Mouse (Mus musculus): ENCODE data around the gene Lrrc17.
"Not testable (repeated sequence)": the region's sequence is repeated elsewhere in the genome, so short reads cannot be mapped to it uniquely, and the experiment has no call there.

The Lrrc17 gene

DNA sequence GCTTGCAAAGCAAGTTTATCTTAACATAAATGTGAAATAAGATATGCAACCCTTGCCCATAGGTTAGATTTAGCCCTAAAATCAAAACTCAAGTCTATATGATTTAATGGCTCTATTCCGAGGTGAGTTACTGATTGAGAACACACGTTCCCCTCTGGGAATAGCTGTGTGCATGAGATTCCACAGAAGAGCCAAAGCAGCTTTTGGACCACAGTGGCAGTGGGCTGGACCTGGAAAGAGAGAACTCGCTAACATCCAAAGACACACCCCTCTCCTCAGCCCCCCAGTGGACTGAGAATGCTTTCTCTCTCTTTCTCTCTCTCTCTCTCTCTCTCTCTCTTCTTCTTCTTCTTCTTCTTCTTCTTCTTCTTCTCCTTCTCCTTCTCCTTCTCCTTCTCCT, 1.5 kb downstream of the Lrrc17 start:
- no peak for DNase-seq

DNA sequence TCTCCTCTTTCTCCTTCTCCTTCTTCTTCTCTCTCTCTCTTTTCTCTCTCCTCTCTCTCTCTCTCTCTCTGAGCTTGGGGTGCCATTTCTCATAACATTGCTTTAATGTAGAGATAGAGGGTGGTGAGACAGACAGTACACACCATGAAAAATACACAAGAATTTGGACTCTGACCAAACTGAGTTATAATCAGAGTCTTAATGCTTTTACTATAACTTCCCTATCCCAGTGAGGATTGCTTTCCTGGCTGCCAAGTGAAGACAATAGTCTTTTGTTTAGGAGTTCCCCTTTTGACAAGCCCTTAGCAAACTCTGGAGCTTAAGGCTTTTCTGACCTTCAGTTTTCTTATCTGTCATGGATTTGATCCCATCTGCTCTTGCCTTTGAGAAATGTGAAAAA, 1.9 kb downstream of the Lrrc17 start:
- no peak for DNase-seq

DNA sequence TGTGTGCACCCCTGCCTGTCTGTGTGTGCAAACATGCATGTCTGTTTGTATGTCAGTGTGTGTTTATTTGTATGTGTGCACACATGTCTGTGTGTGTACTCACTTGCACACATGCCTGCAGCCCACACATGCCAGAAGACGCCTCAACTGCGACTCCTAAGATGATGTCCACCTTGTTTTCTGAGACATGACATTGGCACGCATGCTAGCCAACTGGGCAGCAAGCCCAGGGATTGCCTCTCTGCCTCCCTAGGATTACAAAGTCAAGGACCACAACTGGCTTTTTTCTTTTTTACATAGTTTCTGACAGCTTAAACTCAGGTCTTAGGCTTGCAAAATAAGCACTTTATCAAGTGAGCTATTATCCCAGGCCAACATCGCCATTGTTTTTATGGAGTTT, 2.4 kb downstream of the Lrrc17 start:
- no peak for DNase-seq

DNA sequence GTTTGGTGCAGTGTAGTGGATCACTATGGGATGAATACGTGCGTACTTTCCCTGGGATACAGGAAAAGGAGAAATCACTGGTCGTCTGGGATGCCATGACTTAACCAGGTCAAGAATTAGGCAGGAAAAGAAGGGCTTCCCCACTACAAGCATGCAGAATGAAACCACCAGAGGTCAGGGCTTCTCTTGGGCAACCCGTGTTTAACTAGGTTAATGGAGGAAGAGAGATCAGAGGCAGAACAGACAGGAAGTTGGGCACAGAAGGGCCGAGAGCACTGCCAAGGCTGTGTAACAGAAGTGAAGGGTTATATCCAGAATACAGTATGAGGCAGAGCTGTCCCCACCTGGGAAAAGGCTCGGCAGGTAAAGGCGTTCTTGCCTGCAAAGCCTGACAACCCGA, 3.6 kb downstream of the Lrrc17 start:
- no peak for DNase-seq

DNA sequence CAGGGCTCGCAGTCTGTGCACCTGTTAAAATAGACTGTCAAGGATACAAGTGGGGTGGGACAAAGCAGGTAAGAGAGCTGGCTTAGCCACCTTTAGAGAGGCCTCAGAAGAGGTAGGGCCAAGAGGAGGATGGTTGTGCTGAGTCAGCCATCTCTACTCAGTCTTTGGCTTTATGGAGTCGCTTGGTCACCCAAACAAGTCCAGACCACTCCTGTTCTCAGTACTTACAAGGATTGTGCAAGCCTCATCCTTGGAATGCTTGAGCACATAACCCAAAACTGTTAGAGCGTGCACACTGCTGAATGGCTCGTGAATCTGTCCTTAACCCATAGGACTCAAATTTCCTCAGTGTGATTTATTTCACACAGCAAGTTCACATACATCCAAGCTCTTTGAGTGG, 10.3 kb downstream of the Lrrc17 start:
- DNase-seq: no peak

DNA sequence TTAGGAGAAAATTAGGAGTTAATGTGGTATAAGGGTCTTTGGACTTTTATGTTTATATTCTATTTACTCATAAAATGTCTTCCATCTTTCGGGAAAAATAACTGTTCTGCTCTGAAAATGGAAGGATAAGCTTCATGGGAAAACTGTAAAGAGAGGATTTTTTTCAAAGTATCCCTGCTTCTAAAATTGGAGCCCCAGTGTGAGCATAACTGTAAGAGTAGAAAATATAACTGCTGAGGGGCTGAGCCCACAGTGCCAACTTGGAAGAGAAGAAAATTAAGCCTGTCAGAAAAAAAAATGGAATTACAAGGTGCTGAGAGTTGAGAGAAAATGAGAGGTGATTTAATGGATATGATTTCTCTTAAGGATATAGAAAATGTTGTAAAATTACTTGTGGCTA, 11.4 kb downstream of the Lrrc17 start:
- no peak for DNase-seq

DNA sequence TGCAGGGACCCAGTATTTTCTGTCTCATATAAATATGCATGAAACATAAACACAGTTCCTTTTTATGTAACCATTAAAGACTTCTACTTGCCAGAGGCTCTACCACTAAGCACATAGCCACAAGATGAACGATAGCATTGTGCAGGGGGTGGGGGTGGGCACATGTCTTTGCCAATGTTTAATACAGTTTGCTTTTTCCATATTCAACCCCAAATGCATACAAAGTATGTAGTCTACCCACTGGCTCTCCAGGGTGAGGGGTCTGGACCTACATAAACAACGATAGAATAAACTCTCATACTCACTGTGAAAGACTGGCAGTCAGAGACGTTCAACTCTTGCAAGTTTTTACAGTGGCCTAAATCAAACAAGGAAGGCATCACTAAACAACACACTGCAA, 13.1 kb downstream of the Lrrc17 start:
- DNase-seq: no peak

DNA sequence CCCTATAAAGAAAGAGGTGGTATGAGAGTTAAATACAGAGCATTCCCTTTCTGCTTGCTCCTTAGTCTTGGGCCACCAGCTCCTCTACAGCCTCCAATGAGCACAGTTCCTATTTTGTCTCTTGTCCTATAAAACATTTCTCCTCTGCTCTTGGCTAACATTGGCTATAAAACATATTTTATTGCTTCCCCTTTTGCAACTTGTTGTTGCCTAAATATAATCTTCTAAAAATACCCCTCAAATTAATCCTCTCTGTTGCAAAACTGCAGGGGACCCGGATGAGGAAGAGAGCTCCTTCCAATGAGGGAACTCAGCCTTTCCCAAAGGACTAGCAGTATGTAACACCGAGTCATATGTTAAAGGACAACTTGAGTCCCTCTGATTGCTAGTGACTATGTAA, 20.6 kb downstream of the Lrrc17 start:
- DNase-seq: no peak

DNA sequence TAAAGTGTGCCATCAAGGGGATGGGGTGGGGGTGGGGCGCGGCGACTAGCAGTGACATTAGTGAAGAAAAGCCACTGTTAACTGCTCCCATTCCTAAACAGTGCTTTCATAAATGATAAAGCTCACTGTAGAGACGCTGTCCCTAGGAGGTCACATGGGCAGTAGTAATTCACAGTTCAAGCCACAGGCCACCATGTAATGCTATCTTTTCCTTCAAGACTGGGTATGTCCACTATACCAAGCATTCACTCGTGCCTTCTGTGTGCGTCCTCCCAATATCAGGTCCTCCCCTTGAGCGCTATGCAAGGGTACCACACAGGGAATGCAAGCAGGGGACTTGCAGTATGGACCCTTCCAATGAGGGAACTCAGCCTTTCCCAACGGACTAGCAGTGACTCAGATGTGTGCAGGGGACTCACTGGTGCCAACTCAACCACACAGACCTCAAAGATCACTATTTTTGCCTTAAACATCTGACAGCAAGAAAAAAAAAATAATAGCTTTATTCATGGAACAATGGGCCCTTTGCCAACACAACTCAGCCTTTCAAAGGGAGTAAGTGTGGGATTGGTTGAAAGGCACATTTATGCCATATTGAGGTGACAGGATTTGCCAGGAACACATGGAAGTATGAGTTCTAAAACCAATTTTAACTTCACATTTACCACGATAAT, 22.2 kb downstream of the Lrrc17 start:
- DNase-seq: no peak

DNA sequence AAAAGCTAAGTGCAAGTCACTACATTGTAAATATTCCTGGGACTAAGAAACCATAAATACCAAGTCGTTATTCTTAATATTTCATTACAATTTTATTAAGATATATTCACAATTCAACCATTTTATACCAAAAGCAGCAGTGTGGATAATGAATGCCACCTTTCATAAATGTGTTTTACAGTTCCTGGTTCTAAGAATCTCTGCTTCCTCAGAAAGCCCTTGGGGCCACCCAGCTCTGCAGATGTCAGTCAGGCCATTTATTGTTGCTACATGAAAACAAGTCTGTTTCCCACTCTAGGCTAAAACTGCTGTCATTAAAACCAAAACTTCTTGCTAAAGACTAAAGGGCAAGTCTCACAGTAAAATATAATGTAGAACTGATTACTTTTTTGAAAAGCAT, 24.4 kb downstream of the Lrrc17 start:
- DNase-seq: no peak

DNA sequence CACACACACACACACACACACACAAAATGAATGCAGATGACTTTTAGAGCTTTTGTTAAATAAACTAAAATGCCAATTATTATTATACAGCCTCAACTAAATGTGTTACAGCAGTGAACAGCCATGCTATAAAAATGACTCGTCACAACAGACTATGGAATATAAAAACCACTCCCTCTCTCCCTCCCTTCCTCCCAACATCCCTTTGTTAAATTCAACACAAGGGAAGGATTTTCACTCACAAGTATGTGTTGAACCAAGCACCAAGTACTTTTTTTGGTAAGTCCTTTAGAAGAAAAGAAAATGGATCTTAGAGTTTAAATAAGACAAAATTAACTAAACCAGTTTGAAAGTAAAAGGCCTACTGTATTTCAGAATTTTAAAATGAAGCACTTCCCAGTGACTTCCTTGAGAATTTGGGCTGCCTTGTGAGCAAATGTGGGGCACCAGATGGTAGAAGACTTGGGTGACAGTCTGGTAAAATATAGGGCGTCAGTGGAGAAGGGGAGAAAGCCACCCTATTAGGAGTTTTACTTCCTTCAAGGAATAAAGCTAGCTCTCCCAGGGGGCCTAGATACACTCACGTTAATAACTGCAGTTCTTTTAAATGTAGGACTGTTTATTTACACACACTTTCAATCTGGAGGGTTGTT, 29.5 kb downstream of the Lrrc17 start:
- no peak for DNase-seq

DNA sequence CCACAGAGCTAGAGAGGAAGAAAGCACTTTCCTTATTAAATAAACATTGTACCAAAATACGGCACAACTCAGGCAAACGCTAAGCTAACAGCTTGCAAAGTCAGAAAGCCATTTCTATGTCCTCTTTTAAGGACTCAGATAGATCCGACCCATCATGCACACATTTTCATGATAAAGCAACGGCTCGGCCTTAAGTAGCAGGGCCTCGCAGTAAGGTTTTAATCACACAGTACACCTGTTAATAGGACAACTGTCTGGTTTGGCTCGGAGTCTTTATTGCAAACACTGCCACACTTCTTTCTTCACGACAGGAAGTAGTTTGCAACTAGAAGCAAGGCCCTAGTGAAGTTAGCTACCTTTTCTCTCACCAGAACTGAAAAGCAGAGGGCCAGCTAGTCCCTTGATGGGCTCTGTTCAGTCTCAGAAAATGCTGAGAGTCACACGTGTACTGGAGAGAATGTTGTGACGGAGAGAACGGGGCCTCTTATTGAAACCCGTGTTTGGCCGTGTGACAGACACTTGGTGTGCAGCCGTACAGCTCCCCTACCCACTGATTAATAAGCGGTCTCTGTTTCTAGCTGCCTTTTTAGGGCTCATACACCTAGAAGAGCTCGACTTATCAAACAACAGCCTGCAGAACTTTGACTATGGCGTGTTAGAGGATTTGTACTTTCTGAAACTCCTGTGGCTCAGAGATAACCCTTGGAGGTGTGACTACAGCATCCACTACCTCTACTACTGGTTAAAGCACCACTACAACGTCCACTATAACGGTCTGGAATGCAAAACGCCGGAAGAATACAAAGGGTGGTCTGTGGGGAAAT, 31.2 kb downstream of the Lrrc17 start:
- DNase-seq: no peak

DNA sequence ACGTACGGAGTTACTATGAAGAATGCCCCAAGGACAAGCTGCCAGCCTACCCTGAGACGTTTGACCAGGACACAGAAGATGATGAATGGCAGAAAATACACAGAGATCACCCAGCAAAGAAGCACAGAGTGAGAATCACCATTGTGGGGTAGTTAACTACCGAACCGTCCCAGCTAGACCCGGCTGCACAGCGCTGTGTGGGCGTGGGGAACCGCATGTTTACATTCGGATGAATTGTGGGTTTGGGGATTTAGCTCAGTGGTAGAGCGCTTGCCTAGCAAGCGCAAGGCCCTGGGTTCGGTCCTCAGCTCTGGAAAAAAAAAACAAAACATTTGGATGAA, 31.8 kb downstream of the Lrrc17 start:
- DNase-seq: no peak

DNA sequence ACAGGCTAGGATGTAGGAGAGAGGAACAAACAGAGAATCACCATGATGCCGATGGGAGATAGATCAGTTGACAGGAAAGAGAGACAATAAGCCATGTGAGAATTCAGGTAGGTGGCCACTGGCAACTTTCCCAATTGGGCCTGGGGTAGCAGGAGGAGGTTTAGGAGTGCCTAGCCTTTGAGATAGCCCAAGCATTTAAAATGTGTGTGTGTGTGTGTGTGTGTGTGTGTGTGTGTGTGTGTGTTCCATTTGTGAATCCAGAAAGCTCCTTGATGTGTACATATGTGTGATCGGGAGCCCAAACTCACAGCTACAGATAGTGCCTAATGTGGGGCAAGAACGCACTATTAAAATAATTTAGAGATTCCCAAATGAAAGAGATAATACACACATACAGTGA, 34.8 kb downstream of the Lrrc17 start:
- no peak for DNase-seq

DNA sequence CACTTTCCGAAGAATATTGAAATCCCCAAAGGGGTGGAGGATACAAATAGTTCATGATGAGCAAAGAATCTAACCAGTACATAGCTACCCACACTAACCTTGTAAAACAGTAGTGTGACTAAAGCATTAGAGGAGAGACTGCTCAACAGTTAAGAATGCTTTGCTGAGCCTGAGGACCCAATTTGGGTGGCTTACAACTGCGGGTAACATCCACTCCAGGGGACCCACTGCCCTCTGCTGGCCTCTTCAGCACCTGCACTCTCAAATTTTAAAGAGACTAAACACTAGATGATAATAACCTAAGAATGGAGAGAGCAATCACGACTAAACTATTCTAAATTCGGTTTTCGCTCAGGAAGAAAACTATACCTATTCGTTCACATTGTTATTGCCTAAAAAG, 43.4 kb downstream of the Lrrc17 start:
- DNase-seq: no peak

DNA sequence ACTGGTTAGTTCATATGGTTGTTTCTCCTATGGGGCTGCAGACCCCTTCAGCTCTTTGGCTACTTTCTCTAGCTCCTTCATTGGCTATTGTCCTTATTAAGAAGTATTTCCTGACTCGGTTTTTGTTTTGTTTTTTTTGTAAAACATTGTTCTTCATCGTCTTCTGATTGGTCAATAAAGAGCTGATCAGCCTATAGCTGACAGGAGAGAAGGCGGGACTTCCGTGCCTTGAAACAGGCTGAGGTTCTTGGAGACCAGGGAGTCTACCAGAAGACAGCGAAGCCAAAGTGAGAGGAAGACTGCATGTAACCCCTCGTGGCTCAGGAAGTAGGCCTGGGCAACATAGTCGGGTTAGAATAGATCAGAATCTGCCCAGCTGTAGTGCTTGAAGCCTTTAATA, 44.3 kb downstream of the Lrrc17 start:
- no peak for DNase-seq

DNA sequence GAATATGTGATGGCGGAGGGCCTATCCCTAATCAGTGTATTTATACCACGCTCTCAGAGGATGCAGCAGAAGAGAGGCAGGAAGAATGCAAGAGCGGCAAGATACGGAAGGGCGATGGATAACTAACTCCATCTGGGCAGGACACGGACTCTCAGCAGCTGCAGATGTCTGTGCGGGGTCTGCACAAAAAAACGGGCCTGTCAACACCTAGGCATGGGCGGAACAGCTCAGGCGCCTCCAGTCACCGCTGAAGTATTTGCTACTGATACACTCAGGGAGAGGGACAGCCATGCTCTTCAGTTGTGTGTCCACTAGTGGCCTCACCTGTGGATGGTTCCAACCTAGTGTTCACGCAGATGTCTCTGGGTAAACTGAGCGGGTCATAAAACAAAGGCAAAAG, 44.9 kb downstream of the Lrrc17 start:
- DNase-seq: no peak

DNA sequence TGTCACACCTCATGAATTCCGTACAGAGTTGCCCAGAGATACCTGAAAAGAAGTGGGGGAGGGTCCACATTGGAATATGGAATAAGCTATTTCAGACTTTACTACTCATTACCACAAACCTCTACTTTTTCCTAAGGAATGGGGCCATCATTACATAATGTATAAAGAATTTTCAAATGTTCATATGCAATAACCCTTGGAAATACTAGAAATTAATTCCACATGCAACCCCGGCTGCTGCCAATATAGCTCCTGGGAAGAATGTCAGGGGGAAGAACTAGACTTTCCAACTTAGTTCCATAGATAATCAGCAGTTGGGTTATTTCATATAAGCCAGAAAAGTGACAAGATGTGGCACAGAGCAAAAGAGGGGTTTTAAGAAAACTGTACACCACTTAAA, 48.7 kb downstream of the Lrrc17 start:
- no peak for DNase-seq

DNA sequence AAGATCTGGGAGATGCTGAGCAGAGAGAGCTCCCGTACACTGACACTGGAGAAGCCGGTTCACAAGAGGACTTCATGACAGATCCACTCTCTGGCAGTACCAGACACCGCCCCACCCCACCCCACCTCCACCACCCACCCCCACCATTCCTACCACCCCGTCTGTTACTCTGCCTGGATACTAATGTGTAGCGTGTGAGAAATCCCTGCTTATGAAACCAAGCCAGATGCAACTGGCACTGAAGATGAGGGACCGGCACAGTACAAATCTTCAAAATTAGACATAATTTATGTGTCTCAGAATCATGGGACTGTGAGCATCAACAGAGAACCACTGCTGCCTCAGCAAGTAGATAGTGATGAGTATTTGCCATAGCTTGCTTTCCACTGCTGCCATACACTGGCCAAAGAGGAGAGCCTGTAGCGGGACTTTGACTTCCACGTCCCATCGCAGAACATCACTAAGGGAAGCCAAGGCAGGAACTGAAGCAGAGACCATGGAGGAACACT, 49.9 kb downstream of the Lrrc17 start:
- no peak for DNase-seq

DNA sequence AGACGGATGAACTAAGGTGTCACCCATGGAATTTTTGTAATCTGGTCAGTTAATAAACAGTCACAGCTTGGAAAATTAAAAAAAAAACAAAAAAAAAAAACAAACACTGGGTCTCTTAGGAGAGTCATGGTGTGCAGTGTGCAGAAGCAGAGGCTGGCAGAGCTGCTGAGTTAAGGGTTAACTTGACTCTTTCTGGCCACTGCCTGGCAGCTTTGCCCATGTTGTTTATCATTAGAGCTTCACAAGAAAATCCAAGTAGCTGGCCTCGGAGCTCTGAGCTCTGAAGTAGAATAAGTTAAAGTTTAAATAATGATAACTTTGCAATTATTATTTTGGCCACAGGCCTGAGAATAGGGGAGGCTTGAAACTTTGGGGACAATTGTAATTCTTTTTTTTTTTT, 56.2 kb downstream of the Lrrc17 start:
- not testable (repeated sequence) for DNase-seq

DNA sequence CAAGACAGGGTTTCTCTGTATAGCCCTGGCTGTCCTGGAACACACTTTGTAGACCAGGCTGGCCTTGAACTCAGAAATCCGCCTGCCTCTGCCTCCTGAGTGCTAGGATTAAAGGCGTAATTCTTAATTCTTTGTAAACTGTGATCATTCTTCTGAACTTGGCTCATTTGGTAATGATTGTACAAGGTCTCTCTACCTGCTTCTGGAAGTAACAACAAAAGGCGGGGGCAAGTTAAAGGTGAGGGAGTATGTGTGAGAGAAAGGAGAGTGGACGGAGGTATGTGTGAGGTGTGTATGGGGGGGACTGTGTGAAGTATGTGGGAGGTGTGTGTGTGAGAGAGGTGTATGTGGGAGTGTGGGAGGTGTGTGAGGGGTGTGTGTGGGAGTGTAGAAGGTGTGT, 56.6 kb downstream of the Lrrc17 start:
- no peak for DNase-seq

DNA sequence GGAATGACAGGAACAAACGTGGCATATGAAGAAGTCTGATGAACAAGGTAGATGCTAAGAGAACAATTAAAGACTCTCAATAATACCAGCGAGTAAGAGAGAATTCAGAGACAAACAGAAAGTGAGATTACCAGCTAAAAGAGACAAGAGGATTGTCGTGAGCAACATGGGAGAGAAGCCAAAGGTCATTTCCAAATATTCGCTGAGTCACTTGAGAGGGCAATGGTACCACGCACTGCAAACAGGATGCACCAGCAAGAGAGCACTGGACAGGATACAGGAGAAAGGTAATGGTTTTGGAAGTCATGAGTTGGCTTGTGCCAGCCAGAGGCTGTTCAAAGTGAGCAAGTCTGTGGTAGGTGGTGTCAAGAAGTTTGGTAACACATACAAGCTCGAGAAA, 62.6 kb downstream of the Lrrc17 start:
- no peak for DNase-seq

DNA sequence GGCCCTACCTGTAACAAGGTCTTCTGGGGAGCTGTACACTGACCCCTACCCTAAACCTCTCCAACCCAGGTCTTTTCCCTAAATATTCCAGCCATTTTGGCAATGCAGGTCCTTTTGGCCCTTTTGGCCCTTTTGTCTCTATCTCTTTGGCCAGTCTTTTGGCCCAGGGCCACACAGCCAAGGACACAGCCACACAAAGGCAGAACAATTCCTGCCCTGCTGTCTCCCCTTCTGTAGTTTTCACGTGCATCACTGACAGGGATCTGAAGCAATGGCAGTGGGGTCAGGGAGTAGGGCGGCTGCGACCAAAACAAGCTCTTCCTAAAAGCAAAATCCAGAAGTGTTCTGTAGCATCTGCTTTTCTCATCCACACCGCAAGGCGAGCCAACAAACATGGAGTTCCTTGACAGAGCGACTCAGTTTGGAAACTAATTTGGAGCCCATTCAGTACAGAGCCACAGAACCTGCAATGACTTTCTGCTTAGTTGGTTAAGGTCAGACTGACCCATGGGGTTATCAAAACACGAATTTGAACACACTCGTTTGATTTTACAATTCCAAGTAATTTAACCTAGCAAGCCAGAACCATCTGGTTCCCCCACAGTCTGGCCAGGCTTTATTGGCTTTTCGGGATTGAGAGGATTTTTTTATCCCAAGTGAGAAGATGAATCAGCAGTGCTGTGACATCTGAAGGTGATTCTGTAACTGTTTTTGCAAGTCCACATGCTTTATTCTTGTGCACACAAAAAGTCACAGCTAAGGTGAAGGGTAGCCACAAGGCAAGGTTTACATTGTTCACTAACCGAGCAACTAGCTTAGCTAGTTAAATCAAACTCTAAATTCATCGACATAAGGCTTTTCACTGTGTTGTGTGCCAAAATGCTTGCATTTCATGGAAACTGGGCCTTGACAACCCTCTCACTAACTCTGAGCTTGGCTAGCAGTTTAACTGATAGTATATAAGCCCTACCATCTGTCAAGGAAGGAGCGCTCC, 65.2 kb downstream of the Lrrc17 start:
- DNase-seq: peak; percentile 40
